ENCODE assay signal across 22 mouse cellular contexts in genomic region chr4:155467237-155468010, GRCm38 (mm10). TPM values are rescaled to one million over a fixed set of nuclear protein-coding genes. Genes with fewer than 3 reads are reported as not detected.
DNase-seq lines count a peak whose midpoint lies in the region; ATAC-seq and TF ChIP-seq lines count a peak whose summit lies in the region.
"Had no signal": no experiment of that assay in that cellular context is flagged by ENCODE, and none has a peak within 500 bp of the region (broad histone marks: within the 10 kb centered on the region; RNA-seq: fewer than 3 reads in every experiment).

No protein-coding gene starts in this region.

- no peaks in the 10 kb centered on the region for H3K27me3 ChIP-seq in midbrain, embryonic 11.5 days (ENCODE audit: control insufficient read depth, insufficient read depth, low read length)
- H3K27me3 ChIP-seq in midbrain, embryonic 13.5 days: no peaks in the 10 kb centered on the region; the same call in 1 of the 2 replicates
- H3K27me3 ChIP-seq: Patski had no signal

- peak overlapping the region; percentile 83 for H3K4me3 ChIP-seq in gastrocnemius, adult 2 months
- H3K4me3 ChIP-seq in midbrain, embryonic 11.5 days (ENCODE audit: low read depth, low read length): no peak overlapping the region
- no peak overlapping the region for H3K4me3 ChIP-seq in midbrain, embryonic 13.5 days (replicated peaks)

- H3K9me3 ChIP-seq in midbrain, embryonic 11.5 days (ENCODE audit: control insufficient read depth, low read length): no peaks in the 10 kb centered on the region
- H3K9me3 ChIP-seq in midbrain, embryonic 13.5 days: no peaks in the 10 kb centered on the region
- H3K9me3 ChIP-seq: G1E had no signal

- H3K9ac ChIP-seq in midbrain, embryonic 11.5 days (ENCODE audit: low read length): no peak overlapping the region
- no peak overlapping the region for H3K9ac ChIP-seq in midbrain, embryonic 13.5 days (replicated peaks)

- no peaks in the 10 kb centered on the region for H3K4me1 ChIP-seq in midbrain, embryonic 11.5 days (ENCODE audit: control insufficient read depth, insufficient read depth, low read length)
- H3K4me1 ChIP-seq in midbrain, embryonic 13.5 days (replicated peaks): 0 out of 2 replicates have a peak, but pooled peaks cover 7% of the 10 kb centered on the region

- TF ChIP-seq CTCF in gastrocnemius, adult 2 months (IDR thresholded peaks at IDR 0.05): no peak

- peak; percentile 49 for DNase-seq in gastrocnemius, adult 2 months
- no peak for DNase-seq in gastrocnemius, postnatal 36 days
- DNase-seq in heart, adult 11 months: peak; percentile 92
- DNase-seq in heart, postnatal 14 days: no peak
- peak; percentile 17 for DNase-seq in midbrain, embryonic 11.5 days (ENCODE audit: low spot score, missing footprints)
- DNase-seq: adrenal gland, adult 2 months; adrenal gland, adult 8-10 months; adrenal gland, postnatal 10 days; adrenal gland, postnatal 14 days; adrenal gland, postnatal 25 days; adrenal gland, postnatal 36 days; B cell, adult 2 months; cerebellum, adult 11 months; cerebellum, adult 11-12 months; cerebellum, adult 18-20 months had no signal

- 86% methylated on average over 13 of the region's 13 CpGs for WGBS in midbrain, embryonic 11.5 days
- 82% methylated on average over 13 of the region's 13 CpGs for WGBS in midbrain, embryonic 13.5 days

- H3K27ac ChIP-seq in gastrocnemius, adult 2 months: peak overlapping the region; percentile 98
- no peak overlapping the region for H3K27ac ChIP-seq in midbrain, embryonic 11.5 days (ENCODE audit: low read depth, low read length)
- H3K27ac ChIP-seq in midbrain, embryonic 13.5 days: no peak overlapping the region

- intact Hi-C loops in gastrocnemius, adult 2 months (cut with DNase I): loop anchor here (5.0 kb wide), 1 partner anchor 55 kb away; no protein-coding TSS in a partner anchor
- intact Hi-C loops in gastrocnemius, postnatal 36 days (cut with DNase I): no loop called here
- intact Hi-C loops in heart, postnatal 14 days (cut with DNase I): no loop called here

- ATAC-seq in midbrain, embryonic 11.5 days (ENCODE audit: low FRiP score): no peak
- no peak for ATAC-seq in midbrain, embryonic 13.5 days
- ATAC-seq: activated CD4-positive, CD25-positive, alpha-beta regulatory T cell, adult 4 months; CD4-positive, CD25-positive, alpha-beta regulatory T cell, adult 4 months; Patski had no signal

- H3K36me3 ChIP-seq in midbrain, embryonic 11.5 days (ENCODE audit: control insufficient read depth, insufficient read depth, low read length): no peaks in the 10 kb centered on the region
- no peaks in the 10 kb centered on the region for H3K36me3 ChIP-seq in midbrain, embryonic 13.5 days
- H3K36me3 ChIP-seq: G1E had no signal

- H3K4me2 ChIP-seq in midbrain, embryonic 11.5 days: no peak overlapping the region
- no peak overlapping the region for H3K4me2 ChIP-seq in midbrain, embryonic 13.5 days (replicated peaks)

RNA-seq across cellular contexts. Expression of gene Tmem52, which starts 1.5 kb away (rescaled TPM):
- total RNA-seq in gastrocnemius, adult 2 months (2021): 100 to 1,000 TPM; 215 to 248 TPM
- total RNA-seq in gastrocnemius, postnatal 36 days (2021): 100 to 1,000 TPM; 245 to 257 TPM
- 1 to 10 TPM; 3.6 to 6.9 TPM for total RNA-seq in heart, postnatal 14 days (2021)
- polyA plus RNA-seq in midbrain, embryonic 11.5 days (2014; fragmentation: Nextera tagmentation; extraction: Ambion mirVana): not detected in 2 replicates
- not detected in 2 replicates for polyA plus RNA-seq in midbrain, embryonic 13.5 days (2015; fragmentation: Nextera tagmentation; extraction: Ambion mirVana)
- total RNA-seq: MEL had no signal
- polyA plus RNA-seq: activated CD4-positive, CD25-positive, alpha-beta regulatory T cell, adult 4 months; C2C12; CD4-positive, CD25-positive, alpha-beta regulatory T cell, adult 4 months; G1E had no signal

RNA-seq across cellular contexts. Expression of gene Gnb1, which starts 23.7 kb away (rescaled TPM):
- 10 to 100 TPM; 48.8 to 75.8 TPM for total RNA-seq in gastrocnemius, adult 2 months (2021)
- total RNA-seq in gastrocnemius, postnatal 36 days (2021): 10 to 100 TPM; 55.4 to 63.3 TPM
- total RNA-seq in heart, postnatal 14 days (2021): 100 to 1,000 TPM; 207 to 223 TPM
- polyA plus RNA-seq in midbrain, embryonic 11.5 days (2014; fragmentation: Nextera tagmentation; extraction: Ambion mirVana): 771 and 811 TPM in 2 replicates
- polyA plus RNA-seq in midbrain, embryonic 13.5 days (2015; fragmentation: Nextera tagmentation; extraction: Ambion mirVana): 1,008 and 1,072 TPM in 2 replicates

RNA-seq across cellular contexts. Expression of gene Cfap74, which starts 58.4 kb away (rescaled TPM):
- total RNA-seq in gastrocnemius, adult 2 months (2021): 1 to 10 TPM in 1 of 2 experiments, under 1 TPM in 1; 0.23 to 1.0 TPM
- total RNA-seq in gastrocnemius, postnatal 36 days (2021): under 1 TPM; 0.15 to 0.38 TPM
- under 1 TPM; 0.61 to 0.69 TPM for total RNA-seq in heart, postnatal 14 days (2021)
- 6.3 and 6.5 TPM in 2 replicates for polyA plus RNA-seq in midbrain, embryonic 11.5 days (2014; fragmentation: Nextera tagmentation; extraction: Ambion mirVana)
- polyA plus RNA-seq in midbrain, embryonic 13.5 days (2015; fragmentation: Nextera tagmentation; extraction: Ambion mirVana): 3.8 and 4.2 TPM in 2 replicates
- polyA plus RNA-seq: G1E had no signal

Comparison
In these comparisons a context has a peak if more than half of its experiments do, and no peak if none do; other contexts are left out.
1. DNase-seq: peak in gastrocnemius, adult 2 months (single experiment), heart, adult 11 months (single experiment) and midbrain, embryonic 11.5 days (single experiment); none in gastrocnemius, postnatal 36 days (0 of 2) and heart, postnatal 14 days (0 of 2).
2. RNA of gene Tmem52, which starts 1.5 kb away (total RNA-seq): 245 to 257 TPM in gastrocnemius, postnatal 36 days and 215 to 248 TPM in gastrocnemius, adult 2 months; 3.6 to 6.9 TPM in heart, postnatal 14 days; every median in the first group is over 10 times any median in the second.